Mouse (Mus musculus) brain, adult 2 months (tissue): ENCODE measurements around the gene Dpysl4.

Experiments
- DNase-seq: peaks from one replicate; pipeline ENCODE4 v3.0.0; 2011; ENCODE audit warnings: low read depth, low spot score

The Dpysl4 gene

DNA sequence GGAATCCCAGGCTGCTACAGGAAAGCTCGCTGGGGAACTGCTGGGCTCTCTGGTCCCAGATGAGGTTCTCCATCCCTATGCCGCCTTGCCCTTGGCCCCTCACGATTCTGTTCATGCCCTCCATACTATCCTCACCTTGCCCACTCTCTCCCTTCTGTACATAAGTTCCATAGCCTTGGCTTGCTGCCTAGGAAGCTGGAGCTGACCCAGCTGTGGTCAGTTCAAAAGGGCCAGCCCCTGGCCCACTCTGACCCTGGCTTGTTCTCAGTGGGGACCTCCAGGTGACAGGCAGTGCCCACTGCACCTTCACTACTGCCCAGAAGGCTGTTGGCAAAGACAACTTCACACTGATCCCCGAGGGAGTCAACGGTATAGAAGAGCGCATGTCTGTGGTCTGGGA is 10.6 kb downstream of the Dpysl4 start:
- DNase-seq: no peak

DNA sequence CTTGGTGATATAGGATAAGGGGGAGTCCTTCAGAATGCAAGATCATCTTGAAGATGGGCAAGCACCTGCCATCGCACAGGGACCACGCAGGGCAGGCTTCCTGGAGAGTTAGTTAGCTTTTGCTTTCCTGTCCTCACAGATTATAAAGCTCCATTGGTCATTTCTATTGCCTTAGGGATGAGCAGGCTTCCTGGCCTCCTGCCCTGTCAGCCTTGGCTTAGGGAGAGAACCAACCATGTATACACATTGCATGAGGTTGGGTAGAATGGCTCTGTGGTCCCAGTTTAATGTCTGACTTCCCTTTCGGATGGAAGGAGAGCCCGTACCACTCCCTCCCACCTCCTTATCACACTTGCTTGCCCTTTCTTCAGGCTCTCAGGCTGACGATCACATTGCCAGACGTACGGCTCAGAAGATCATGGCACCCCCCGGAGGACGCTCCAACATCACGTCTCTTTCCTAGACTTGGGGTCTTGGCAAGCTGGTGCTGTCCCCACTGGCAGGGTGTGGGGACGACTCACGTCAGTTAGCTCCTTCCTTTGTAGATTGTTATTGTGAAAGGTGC is 14.8 kb downstream of the Dpysl4 start:
- DNase-seq: no peak

GRCm38 (mm10) chr7:139101286-139101804 is 15.5 kb downstream of the Dpysl4 start:
- no peak for DNase-seq

- peak; percentile 96 for DNase-seq
Observed at GRCm38 (mm10) chr7:139101826-139102225, 16.0 kb downstream of the Dpysl4 start.

DNA sequence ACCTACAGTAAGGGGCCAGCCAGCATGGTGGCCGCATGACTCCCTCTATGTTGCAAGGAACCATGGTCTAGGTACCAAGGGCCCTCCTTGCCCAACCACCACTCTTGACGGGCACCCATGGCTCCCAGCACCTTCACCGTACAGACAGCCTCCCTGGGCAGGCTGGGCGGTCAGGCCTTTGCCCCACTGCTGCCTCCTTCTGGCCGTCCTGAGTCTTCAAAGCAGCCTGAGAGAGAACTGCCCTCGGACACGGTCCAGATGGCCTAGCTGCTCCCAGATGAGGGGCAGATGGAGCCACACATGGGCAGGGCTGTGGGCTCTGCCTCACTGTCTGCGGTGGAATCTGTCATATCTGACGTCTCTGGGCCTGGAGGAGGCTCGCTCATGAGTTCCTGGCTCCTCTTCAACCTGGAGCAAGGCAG is 18.2 kb downstream of the Dpysl4 start:
- DNase-seq: peak; percentile 61

DNA sequence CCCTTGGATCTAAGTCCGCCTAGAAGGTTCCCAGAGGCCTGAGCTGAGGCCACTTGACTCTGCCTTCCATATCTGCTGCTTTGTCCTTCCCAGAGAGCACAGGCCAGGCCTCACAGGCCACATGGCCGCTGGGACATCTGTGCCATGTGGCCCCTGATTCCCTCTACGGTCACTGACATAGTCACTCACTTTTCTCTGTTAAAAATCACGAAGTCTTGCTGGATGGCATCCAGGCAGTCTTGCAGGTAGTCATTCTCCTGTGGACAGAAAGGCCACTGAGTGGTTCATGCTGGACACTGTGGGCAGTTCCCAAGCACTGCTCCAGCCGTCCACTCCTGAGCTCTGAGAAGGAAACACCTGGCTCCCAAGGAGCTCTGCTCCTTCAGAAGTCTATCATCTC is 19.3 kb downstream of the Dpysl4 start:
- no peak for DNase-seq

DNA sequence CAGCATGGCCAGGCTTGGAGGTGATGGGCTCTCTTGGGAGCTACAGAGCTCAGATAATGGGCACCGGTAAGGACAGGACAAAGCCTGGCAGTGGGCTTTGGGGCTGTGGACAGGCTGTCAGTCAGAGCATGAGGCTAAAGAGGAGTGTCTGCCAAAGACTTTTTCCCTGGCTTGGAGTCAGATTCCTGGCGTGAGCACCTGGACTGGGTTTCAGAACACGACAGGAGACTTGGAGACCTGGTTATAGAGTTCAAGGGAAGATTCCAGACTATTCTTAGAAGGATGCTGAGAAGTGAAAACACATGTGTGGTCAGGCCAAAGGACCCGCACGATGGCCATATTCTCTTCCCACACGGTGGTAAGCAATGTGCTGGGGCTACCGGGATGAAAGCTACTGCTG is 19.9 kb downstream of the Dpysl4 start:
- DNase-seq: peak; percentile 88

GRCm38 (mm10) chr7:139107908-139108650 is 22.3 kb downstream of the Dpysl4 start:
- DNase-seq: peak; percentile 83

DNA sequence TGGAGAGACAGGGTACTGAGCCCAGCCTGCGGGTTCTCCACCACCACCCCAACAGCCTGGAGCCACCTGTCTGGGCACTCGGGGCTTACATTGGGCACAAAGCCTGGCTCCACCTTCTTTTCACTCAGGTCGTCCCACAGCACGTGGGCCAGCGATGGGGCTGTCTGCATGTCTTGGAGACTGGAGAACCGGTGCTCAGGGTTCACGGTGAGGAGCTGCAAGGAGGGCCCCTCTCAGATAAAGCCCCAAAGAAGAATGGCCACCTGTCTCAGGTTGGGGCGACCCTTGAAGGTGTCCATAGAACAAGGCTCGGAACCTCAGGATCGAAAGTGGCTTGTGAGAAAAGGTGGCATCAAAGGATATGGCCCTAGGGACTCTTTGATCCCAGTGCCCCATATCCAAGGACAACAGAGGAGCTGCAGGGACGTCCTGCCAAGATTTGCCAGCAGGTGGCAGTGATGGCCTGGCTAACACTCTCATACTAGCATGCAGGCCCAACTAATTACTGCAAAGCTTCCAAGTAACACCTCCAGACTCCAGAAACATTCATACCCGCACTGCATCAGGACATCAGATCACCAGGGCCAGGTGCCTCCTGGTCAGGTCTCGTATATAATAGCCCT is 33.5 kb downstream of the Dpysl4 start:
- DNase-seq: peak; percentile 92

DNA sequence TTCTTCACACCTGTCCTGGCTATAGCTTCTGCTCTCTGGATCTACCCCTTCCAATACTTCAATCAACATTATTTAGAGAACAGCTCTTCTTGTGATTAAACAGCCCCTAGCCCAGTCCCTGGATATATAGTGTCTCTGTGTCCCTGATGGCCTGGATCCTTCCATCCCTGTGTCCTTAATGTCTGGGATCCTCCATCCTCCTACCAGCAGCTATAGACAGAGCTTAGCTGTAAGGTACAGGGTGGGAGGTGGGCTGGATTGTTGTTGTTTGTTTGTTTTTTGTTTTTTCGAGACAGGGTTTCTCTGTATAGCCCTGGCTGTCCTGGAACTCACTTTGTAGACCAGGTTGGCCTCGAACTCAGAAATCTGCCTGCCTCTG is 34.0 kb downstream of the Dpysl4 start:
- no peak for DNase-seq

- DNase-seq: no peak
Observed at GRCm38 (mm10) chr7:139125881-139126280, 40.1 kb downstream of the Dpysl4 start.

- peak; percentile 71 for DNase-seq
Observed at GRCm38 (mm10) chr7:139126549-139126948, 40.7 kb downstream of the Dpysl4 start.

- peak; percentile 51 for DNase-seq
Observed at GRCm38 (mm10) chr7:139128994-139129393, 43.2 kb downstream of the Dpysl4 start.

DNA sequence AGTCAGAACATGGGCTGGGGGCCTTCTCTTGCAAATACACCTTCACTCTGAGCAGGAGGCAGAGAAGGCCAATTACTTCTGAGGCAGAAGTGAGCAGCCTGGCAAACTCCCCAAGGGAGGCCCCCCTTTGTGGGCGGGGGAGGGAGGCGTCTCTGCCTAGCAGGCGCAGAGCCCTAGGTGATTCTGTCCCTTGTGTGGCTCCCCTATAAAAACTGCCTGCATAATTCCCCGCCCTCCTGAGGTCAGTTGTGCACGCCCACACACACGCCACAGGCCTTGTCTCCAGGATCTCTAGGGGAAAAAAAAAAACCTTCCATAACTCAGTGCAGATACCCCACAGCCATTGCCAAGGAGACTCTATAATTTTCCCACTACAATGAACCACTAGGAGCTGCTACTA is 44.6 kb downstream of the Dpysl4 start:
- DNase-seq: peak; percentile 43

DNA sequence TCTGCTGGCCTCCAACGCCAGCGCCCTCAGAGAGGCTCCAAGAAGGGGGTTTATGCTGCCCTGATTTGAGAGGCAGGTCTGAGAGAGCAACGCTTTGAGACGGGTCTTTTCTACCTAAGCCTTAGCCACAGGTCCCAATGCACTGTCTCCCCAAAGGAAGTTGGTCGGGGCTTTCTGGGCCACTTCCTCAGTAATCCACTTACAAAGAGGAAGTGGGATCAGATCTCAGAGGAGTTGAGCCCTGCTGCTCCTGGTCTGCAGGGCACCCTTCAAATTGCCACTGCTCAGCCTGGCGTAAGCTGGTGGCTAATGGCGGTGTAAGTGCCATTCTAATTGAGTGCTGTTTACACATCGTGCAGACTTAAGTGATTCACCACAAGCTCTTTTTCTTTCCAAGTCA is 45.7 kb downstream of the Dpysl4 start:
- DNase-seq: no peak

DNA sequence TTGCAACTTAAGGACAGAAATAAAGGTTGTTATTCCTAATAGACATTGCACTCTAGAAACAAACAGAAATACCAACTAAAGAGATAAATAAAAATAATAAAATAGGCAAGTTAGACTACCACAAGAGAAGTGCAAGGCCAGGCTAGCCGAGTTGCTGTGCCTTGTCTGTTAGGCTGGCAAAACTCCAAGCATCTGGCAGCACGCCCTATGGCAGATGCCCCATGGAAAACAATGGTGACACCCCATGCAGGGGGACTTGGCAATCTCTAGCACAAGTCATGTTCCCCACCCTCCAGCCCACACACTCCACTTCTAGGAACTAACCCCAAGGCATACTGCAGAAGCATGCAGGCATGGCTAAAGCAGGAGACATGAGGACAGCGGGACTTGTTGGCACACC is 47.6 kb downstream of the Dpysl4 start:
- peak; percentile 77 for DNase-seq

- peak; percentile 63 for DNase-seq
Observed at GRCm38 (mm10) chr7:139135236-139135635, 49.4 kb downstream of the Dpysl4 start.

- DNase-seq: peak; percentile 85
Observed at GRCm38 (mm10) chr7:139136906-139137491, 51.2 kb downstream of the Dpysl4 start.

DNA sequence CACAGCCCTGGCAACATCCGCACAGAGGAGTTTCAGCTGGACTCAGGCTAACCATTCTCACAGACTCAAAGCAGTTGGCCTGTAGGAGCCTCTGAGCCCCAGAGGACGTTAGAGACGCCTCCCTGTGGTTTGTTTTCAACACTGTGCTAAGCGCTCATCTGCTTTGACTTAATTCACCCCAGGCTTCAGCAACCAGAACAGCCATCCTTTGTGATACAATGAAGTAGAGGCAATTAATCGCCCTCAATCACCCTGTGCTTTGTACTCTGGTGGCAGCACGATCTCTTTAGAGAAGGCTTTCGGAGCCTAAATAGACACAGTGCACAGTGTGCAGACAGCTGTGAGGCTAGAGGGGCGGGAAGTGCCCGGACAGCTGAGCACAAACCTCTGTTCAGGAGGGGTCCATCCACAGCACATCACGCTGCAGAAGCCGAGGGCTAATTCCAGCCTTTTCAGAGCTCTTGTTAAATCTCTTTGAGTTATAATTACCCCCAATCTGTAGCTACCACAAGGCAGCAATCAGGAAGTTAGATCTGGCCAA is 54.2 kb downstream of the Dpysl4 start:
- DNase-seq: peak; percentile 82

DNA sequence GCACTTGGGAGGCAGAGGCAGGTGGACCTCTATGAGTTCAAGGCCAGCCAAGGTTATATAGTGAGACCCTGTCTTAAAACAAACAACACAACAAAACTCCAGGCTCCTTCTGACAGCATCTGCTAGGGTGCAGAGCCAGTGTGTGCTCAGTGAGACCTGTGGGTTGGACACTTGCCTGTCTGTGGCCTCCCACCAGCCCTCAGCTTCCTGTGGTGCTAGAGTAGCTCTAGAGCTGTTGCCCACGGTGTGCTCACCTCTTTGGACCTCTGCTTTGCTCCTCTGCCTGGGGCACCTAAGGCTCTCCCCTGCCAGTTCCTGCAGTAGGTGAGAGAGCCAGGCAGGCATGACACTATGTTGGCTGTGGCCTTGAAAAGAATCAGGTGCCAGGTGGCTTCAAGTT is 58.0 kb downstream of the Dpysl4 start:
- no peak for DNase-seq

GRCm38 (mm10) chr7:139145891-139146290 is 60.1 kb downstream of the Dpysl4 start:
- peak; percentile 78 for DNase-seq

GRCm38 (mm10) chr7:139147360-139147759 is 61.6 kb downstream of the Dpysl4 start:
- DNase-seq: no peak
